Mouse (Mus musculus): Measurements from ENCODE around the gene G0s2. TPM values are rescaled to one million over a fixed set of nuclear protein-coding genes. Genes with fewer than 3 reads are reported as not detected.

Gene G0s2
- polyA plus RNA-seq, 2 experiments = 54.9 to 71.8 TPM

DNA sequence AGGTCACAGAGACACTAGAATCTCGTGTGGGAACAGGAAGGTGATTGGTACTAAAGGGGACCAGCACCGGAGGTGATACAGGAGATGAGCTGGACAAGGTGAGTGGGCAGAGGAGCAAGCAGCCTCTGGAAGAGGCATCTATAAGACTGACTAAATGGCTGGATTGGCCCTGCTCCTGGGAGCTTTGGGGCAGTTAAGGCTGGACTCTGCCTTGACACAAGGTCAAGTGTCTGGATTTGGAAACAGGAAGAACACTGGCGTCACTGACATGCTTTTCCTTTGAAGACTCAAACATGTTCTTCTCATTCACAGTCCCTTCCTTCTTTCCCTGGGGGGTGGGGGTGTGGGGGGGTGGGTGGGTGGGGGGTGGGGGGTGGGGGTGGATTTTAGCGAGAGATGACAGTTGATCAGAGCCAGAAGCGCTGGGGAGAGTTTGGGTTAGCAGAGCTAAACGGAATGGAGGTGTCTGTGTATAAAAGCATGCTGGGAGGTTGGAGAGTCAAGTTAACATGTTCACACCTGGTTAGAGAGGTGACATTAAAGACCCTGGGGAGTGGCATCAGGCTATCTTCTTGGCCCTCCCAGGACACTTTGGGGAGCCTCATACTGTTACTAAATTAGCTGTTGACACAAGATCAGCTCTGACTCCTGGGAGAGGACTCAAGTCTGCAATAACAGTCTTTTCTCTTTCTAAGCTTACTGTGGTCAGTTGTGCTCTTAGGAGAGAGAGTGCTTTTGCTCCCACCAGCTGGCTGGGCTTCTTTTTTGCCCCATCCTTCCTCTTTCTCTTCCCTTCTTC, 1.9 kb downstream of the G0s2 start:
- no peak for TF ChIP-seq CTCF (IDR thresholded peaks at IDR 0.05; ENCODE audit: low read depth)
- TF ChIP-seq EP300 (IDR thresholded peaks at IDR 0.05; ENCODE audit: low read depth) = no peak
- H3K9me3 ChIP-seq (ENCODE audit: control insufficient read depth, low read length) = no peaks in the 10 kb centered on the region
- peaks cover 0 to 12% of the 10 kb centered on the region in 2 experiments; a peak in 2 of 4 replicates for H3K4me1 ChIP-seq (replicated peaks; ENCODE audit: control insufficient read depth in 2 of 2, insufficient read depth in 2 of 2, low read length in 1 of 2)
- no peak for ATAC-seq (ENCODE audit: insufficient read depth)
- H3K4me3 ChIP-seq (ENCODE audit: insufficient read depth in 1 of 2, low read depth in 2 of 2, low read length in 2 of 2) = peak overlapping the region in 1 of 2 experiments; percentile 49; a peak in 2 of 4 replicates
- H3K36me3 ChIP-seq (replicated peaks; ENCODE audit: control insufficient read depth, insufficient read depth, low read depth) = no peaks in the 10 kb centered on the region
- WGBS (ENCODE audit: insufficient replicate concordance) = 31% methylated on average over 6 of the region's 6 CpGs
- H3K4me2 ChIP-seq (ENCODE audit: low read depth) = peak overlapping the region; percentile 43
- H3K27ac ChIP-seq = no peak overlapping the region
- no peak for DNase-seq (ENCODE audit: low read depth in 3 of 3, low spot score in 3 of 3)
- H3K27me3 ChIP-seq (ENCODE audit: control insufficient read depth, insufficient read depth, low read length) = no peaks in the 10 kb centered on the region
- no peak overlapping the region for H3K9ac ChIP-seq (replicated peaks)

DNA sequence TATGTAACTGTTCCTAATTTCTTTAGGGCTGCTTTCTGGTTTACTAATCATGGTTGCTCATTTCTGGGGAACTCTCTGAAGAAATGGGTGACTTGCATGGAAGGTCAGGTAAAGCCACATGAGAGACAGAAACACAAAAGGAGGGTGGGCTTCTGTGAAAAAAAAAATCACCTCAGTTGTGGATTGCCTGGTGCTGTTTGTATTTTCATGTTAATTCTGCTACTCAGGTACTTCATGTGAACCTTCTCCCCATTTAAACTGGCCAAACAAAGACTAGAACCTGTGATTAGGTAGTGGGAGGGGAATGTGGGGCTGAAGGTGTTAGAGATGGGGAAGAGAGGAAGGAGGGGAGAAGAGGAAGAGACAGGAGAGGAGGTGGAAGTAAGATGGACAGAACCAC, 7.3 kb downstream of the G0s2 start:
- Histone ChIP-seq H3K4me3 (ENCODE audit: insufficient read depth in 1 of 2, low read depth in 2 of 2, low read length in 2 of 2) (no peak overlapping the region), H3K27ac (no peak overlapping the region), H3K27me3 (ENCODE audit: control insufficient read depth, insufficient read depth, low read length) (no peaks in the 10 kb centered on the region), H3K4me1 (replicated peaks; ENCODE audit: control insufficient read depth in 2 of 2, insufficient read depth in 2 of 2, low read length in 1 of 2) (0 out of 4 replicates have a peak, but pooled peaks cover 0 to 3% of the 10 kb centered on the region in 2 experiments), H3K9ac (replicated peaks) (no peak overlapping the region), H3K36me3 (replicated peaks; ENCODE audit: control insufficient read depth, insufficient read depth, low read depth) (no peaks in the 10 kb centered on the region), H3K9me3 (ENCODE audit: control insufficient read depth, low read length) (no peaks in the 10 kb centered on the region), H3K4me2 (ENCODE audit: low read depth) (no peak overlapping the region)
- no peak for TF ChIP-seq EP300 (IDR thresholded peaks at IDR 0.05; ENCODE audit: low read depth)
- TF ChIP-seq CTCF (IDR thresholded peaks at IDR 0.05; ENCODE audit: low read depth) = no peak
- ATAC-seq (ENCODE audit: insufficient read depth) (no peak), DNase-seq (ENCODE audit: low read depth in 3 of 3, low spot score in 3 of 3) (no peak)

DNA sequence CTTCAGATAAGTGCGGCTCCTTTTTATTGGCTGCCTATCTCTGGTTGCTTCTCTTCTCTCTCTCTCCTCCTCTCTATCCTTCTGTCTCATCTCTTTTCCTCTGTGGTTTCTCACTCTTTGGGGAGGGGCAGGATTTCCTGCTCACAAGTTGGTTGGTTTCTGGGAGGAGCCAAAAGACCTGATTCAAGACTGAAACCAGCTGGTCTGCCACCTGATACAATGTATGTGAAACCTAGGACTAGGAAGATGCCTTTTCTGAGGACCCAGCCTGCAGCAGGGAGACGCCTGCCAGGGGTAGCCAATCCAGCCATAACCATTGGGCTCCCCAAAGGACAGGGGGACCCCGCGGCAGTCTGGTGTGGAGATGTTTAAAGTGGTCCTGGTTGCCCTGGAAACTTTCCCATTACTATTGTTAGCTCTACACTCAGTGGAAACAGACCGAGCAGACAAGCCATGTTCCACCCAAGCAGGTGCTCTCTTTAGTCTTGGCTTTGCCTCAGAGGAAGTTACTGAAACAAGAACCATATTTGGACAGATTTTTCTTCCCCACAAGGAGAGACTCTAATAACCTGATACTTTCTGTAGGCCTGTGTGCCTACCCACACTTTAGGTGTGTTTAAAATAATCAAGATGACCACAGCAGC, 8.9 kb downstream of the G0s2 start, which contains the start of gene Hsd11b1:
Hsd11b1 (minus strand) TSS at position 121 of the 644 bp plus-strand sequence.
- Histone ChIP-seq H3K9ac (replicated peaks) (no peak within 1 kb of the TSS), H3K4me2 (ENCODE audit: low read depth) (no peak within 1 kb of the TSS), H3K4me3 (ENCODE audit: insufficient read depth in 1 of 2, low read depth in 2 of 2, low read length in 2 of 2) (no peak within 1 kb of the TSS), H3K27ac (no peak within 1 kb of the TSS), H3K36me3 (replicated peaks; ENCODE audit: control insufficient read depth, insufficient read depth, low read depth) (no peaks in the 10 kb centered on the region), H3K4me1 (replicated peaks; ENCODE audit: control insufficient read depth in 2 of 2, insufficient read depth in 2 of 2, low read length in 1 of 2) (0 out of 4 replicates have a peak, but pooled peaks cover 0 to 3% of the 10 kb centered on the region in 2 experiments), H3K9me3 (ENCODE audit: control insufficient read depth, low read length) (no peaks in the 10 kb centered on the region), H3K27me3 (ENCODE audit: control insufficient read depth, insufficient read depth, low read length) (no peaks in the 10 kb centered on the region)
- WGBS (ENCODE audit: insufficient replicate concordance) = 38% methylated on average over 5 of the region's 5 CpGs
- DNase-seq (ENCODE audit: low read depth in 3 of 3, low spot score in 3 of 3) (no peak), ATAC-seq (ENCODE audit: insufficient read depth) (no peak)
- TF ChIP-seq EP300 (IDR thresholded peaks at IDR 0.05; ENCODE audit: low read depth) (no peak), CTCF (IDR thresholded peaks at IDR 0.05; ENCODE audit: low read depth) (no peak)

DNA sequence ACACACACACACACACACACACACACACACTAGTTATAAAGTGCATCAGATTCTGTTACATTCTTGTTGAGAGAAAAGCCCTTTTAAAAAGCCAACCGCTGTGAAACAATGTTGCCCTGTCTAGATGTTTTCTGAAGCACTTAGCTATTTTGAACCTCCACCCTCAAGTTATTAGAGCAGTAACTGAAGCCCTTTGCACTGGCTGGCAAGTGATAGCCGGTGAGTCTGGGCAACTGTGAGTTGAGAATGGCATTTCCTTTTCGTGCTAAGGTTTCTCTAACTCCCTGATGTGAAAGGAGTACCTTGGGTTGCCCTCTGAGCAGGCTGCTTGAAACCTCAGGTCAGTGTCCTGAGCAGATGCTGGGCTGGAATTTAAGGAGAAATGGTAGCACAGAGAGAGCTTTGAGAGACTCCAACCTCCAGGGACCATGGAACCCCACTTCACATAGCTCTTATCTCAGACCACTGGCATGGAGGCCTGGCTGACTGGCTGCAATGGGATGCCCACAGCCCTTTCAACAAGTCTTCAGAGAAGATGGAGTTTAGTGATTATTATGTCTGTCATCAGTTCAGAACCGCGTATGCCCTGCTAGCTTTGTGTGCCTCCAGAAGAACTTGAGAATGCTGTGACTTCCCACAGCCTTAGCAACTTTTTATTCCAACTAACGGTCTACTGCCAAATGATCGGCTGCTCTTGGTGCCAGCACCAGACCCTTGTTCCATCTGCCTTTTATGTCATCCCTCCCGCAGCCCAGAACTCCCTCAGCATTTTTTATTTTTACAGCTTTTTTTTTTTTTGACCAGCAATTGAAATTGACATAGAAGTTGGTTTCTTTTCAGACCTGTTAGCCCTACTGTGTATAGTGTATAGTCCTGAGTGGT, 9.8 kb downstream of the G0s2 start:
- ATAC-seq (ENCODE audit: insufficient read depth) = no peak
- DNase-seq (ENCODE audit: low read depth in 3 of 3, low spot score in 3 of 3) = no peak
- Histone ChIP-seq H3K9ac (replicated peaks) (no peak overlapping the region), H3K36me3 (replicated peaks; ENCODE audit: control insufficient read depth, insufficient read depth, low read depth) (no peaks in the 10 kb centered on the region), H3K27me3 (ENCODE audit: control insufficient read depth, insufficient read depth, low read length) (no peaks in the 10 kb centered on the region), H3K27ac (no peak overlapping the region), H3K4me1 (replicated peaks; ENCODE audit: control insufficient read depth in 2 of 2, insufficient read depth in 2 of 2, low read length in 1 of 2) (0 out of 4 replicates have a peak, but pooled peaks cover 0 to 3% of the 10 kb centered on the region in 2 experiments), H3K9me3 (ENCODE audit: control insufficient read depth, low read length) (no peaks in the 10 kb centered on the region), H3K4me3 (ENCODE audit: insufficient read depth in 1 of 2, low read depth in 2 of 2, low read length in 2 of 2) (no peak overlapping the region), H3K4me2 (ENCODE audit: low read depth) (no peak overlapping the region)
- 51% methylated on average over 8 of the region's 8 CpGs for WGBS (ENCODE audit: insufficient replicate concordance)
- TF ChIP-seq CTCF (IDR thresholded peaks at IDR 0.05; ENCODE audit: low read depth) (no peak), EP300 (IDR thresholded peaks at IDR 0.05; ENCODE audit: low read depth) (no peak)

Data from liver, embryonic 14.5 days (tissue).